In the genomic region with DNA sequence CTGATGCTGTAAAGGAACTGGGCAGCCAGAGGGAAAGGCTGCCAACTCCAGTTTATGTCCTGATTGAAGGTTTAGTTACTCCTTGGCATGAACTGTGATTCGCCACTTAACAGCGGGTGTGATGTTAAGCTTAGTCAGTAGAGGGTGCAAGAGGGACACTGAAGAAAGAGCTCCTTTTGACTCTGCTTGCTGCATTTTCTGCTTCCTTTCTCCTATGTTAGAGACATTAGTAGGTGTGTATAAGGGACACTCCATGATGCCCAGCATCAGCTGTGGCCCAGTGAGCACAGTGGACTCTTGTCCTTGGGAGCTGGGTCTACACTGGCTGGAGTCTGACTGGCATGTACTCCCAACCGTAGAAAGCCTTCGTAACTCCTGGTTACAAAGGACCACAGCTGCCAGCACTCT, we compare ENCODE assay signal across 9 mouse cellular contexts. TPM values are rescaled to one million over a fixed set of nuclear protein-coding genes. Genes with fewer than 3 reads are reported as not detected.
DNase-seq lines count a peak whose midpoint lies in the region; ATAC-seq and TF ChIP-seq lines count a peak whose summit lies in the region.
"Had no signal": no experiment of that assay in that cellular context is flagged by ENCODE, and none has a peak within 500 bp of the region (broad histone marks: within the 10 kb centered on the region; RNA-seq: fewer than 3 reads in every experiment).

No protein-coding gene starts in this region.

- TF ChIP-seq CTCF in small intestine, adult 2 months (IDR thresholded peaks at IDR 0.05; ENCODE audit: extremely low read depth, insufficient read length, insufficient replicate concordance, low read depth, low read length), result peak; percentile 12; the same call in 1 of the 2 replicates

- no peak overlapping the region for H3K4me3 ChIP-seq in forebrain, embryonic 11.5 days (ENCODE audit: low read depth, low read length)
- no peak overlapping the region for H3K4me3 ChIP-seq in forebrain, embryonic 12.5 days (replicated peaks)
- H3K4me3 ChIP-seq in small intestine, adult 2 months (ENCODE audit: low read depth, low read length), result no peak overlapping the region
- H3K4me3 ChIP-seq: lung, embryonic 15.5 days had no signal

- H3K4me2 ChIP-seq in forebrain, embryonic 11.5 days (ENCODE audit: low read depth, low read length, severe bottlenecking), result no peak overlapping the region
- H3K4me2 ChIP-seq in forebrain, embryonic 12.5 days, result no peak overlapping the region
- H3K4me2 ChIP-seq: lung, embryonic 15.5 days had no signal

- no peak overlapping the region for H3K27ac ChIP-seq in forebrain, embryonic 11.5 days (ENCODE audit: low read depth, low read length)
- no peak overlapping the region for H3K27ac ChIP-seq in forebrain, embryonic 12.5 days
- H3K27ac ChIP-seq in small intestine, adult 2 months (ENCODE audit: insufficient read depth, low read depth, low read length), result no peak overlapping the region
- H3K27ac ChIP-seq: lung, embryonic 15.5 days had no signal

- H3K27me3 ChIP-seq in forebrain, embryonic 11.5 days (ENCODE audit: control insufficient read depth, insufficient read depth, low read length), result no peaks in the 10 kb centered on the region
- H3K27me3 ChIP-seq in forebrain, embryonic 12.5 days, result no peaks in the 10 kb centered on the region
- no peaks in the 10 kb centered on the region for H3K27me3 ChIP-seq in small intestine, adult 2 months (ENCODE audit: control insufficient read depth, insufficient read depth, low read length)
- H3K27me3 ChIP-seq: lung, embryonic 15.5 days had no signal

- peaks cover 4% of the 10 kb centered on the region; the same call in 1 of the 2 replicates for H3K36me3 ChIP-seq in forebrain, embryonic 11.5 days (ENCODE audit: control insufficient read depth, insufficient read depth, low read length)
- H3K36me3 ChIP-seq in forebrain, embryonic 12.5 days (replicated peaks), result peaks cover 64% of the 10 kb centered on the region
- H3K36me3 ChIP-seq in small intestine, adult 2 months (ENCODE audit: control insufficient read depth, insufficient read depth, low read length), result peaks cover 40% of the 10 kb centered on the region

- no peaks in the 10 kb centered on the region for H3K9me3 ChIP-seq in forebrain, embryonic 11.5 days (ENCODE audit: control insufficient read depth, low read length)
- no peaks in the 10 kb centered on the region for H3K9me3 ChIP-seq in forebrain, embryonic 12.5 days
- H3K9me3 ChIP-seq: lung, embryonic 15.5 days had no signal

- no peak for TF ChIP-seq POLR2A in small intestine, adult 2 months (IDR thresholded peaks at IDR 0.05; ENCODE audit: low read depth, low read length)

- intact Hi-C loops in heart, postnatal 14 days (cut with DNase I), result loop anchor here (2.0 kb wide), 1 partner anchor 76 kb away; no protein-coding TSS in a partner anchor

- no peak overlapping the region for H3K9ac ChIP-seq in forebrain, embryonic 11.5 days (ENCODE audit: low read length)
- H3K9ac ChIP-seq in forebrain, embryonic 12.5 days, result no peak overlapping the region
- H3K9ac ChIP-seq: lung, embryonic 15.5 days had no signal

- H3K4me1 ChIP-seq in forebrain, embryonic 11.5 days (replicated peaks; ENCODE audit: control insufficient read depth, insufficient read depth, low read length), result no peaks in the 10 kb centered on the region
- H3K4me1 ChIP-seq in forebrain, embryonic 12.5 days, result peaks cover 15% of the 10 kb centered on the region; the same call in 1 of the 2 replicates
- H3K4me1 ChIP-seq in small intestine, adult 2 months (ENCODE audit: control insufficient read depth, insufficient read depth, insufficient read length, low read length), result no peaks in the 10 kb centered on the region
- H3K4me1 ChIP-seq: lung, embryonic 15.5 days had no signal

- no peak for DNase-seq in forebrain, embryonic 11.5 days (ENCODE audit: low spot score)
- DNase-seq in MN1 (ENCODE audit: low spot score), result peak; percentile 62
- DNase-seq in heart, postnatal 14 days, result peak; percentile 25 to 55
- peak; percentile 46 to 84 for DNase-seq in layer of hippocampus, adult 18-20 months (ENCODE audit: low spot score in 2 of 2)

- peak; percentile 42; the same call in 1 of the 2 replicates for ATAC-seq in forebrain, embryonic 11.5 days (replicated peaks; ENCODE audit: low FRiP score)
- ATAC-seq in forebrain, embryonic 12.5 days (ENCODE audit: low FRiP score), result no peak
- peak; percentile 64 for ATAC-seq in common myeloid progenitor, adult 5-6 weeks (replicated peaks; ENCODE audit: low read depth, poor library complexity, severe bottlenecking)
- ATAC-seq in megakaryocyte, adult 5-6 weeks (ENCODE audit: poor library complexity, severe bottlenecking), result 0 out of 2 replicates have a peak, but pooled peaks have one; percentile 35

- 84% methylated on average over 4 of the region's 4 CpGs for WGBS in forebrain, embryonic 11.5 days
- 80% methylated on average over 4 of the region's 4 CpGs for WGBS in forebrain, embryonic 12.5 days
- whole genome bisulfite sequencing in small intestine, adult 2 months, result 67% methylated on average over 4 of the region's 4 CpGs

RNA-seq across cellular contexts. Expression of a gene that starts 29.2 kb away (rescaled TPM):
- polyA plus RNA-seq in forebrain, embryonic 11.5 days (2014; fragmentation: Nextera tagmentation; extraction: Ambion mirVana), result 13.6 and 15.3 TPM in 2 replicates
- 10.3 and 12.1 TPM in 2 replicates for polyA plus RNA-seq in forebrain, embryonic 12.5 days (2016; fragmentation: Nextera tagmentation; extraction: Ambion mirVana)
- 18.3 and 27.2 TPM in 2 replicates for total RNA-seq in common myeloid progenitor, adult 5-6 weeks (2017)
- total RNA-seq in heart, postnatal 14 days (2021), result 10 to 100 TPM; 32.0 to 41.7 TPM
- total RNA-seq in layer of hippocampus, adult 18-20 months (2021), result 1 to 10 TPM; 3.5 to 4.5 TPM
- total RNA-seq in megakaryocyte, adult 5-6 weeks (2015), result 4.9 and 7.0 TPM in 2 replicates
- total RNA-seq in megakaryocyte, adult 5-6 weeks (2017), result 14.6 and 15.1 TPM in 2 replicates
- 1.3 and 2.3 TPM in 2 replicates for polyA plus RNA-seq in small intestine, adult 2 months (2012; rRNA removed)

RNA-seq across cellular contexts. Expression of a gene that starts 38.2 kb away (rescaled TPM):
- 5.6 and 6.2 TPM in 2 replicates for polyA plus RNA-seq in forebrain, embryonic 11.5 days (2014; fragmentation: Nextera tagmentation; extraction: Ambion mirVana)
- 6.0 and 6.1 TPM in 2 replicates for polyA plus RNA-seq in forebrain, embryonic 12.5 days (2016; fragmentation: Nextera tagmentation; extraction: Ambion mirVana)
- 0.82 and 2.9 TPM in 2 replicates for total RNA-seq in common myeloid progenitor, adult 5-6 weeks (2017)
- 1 to 10 TPM; 2.2 to 3.3 TPM for total RNA-seq in heart, postnatal 14 days (2021)
- 10 to 100 TPM in 1 of 2 experiments, 1 to 10 TPM in 1; 8.9 to 11.2 TPM for total RNA-seq in layer of hippocampus, adult 18-20 months (2021)
- 1.4 and 2.1 TPM in 2 replicates for total RNA-seq in megakaryocyte, adult 5-6 weeks (2015)
- total RNA-seq in megakaryocyte, adult 5-6 weeks (2017), result 0.89 and 0.95 TPM in 2 replicates
- 0.58 and 0.62 TPM in 2 replicates for polyA plus RNA-seq in small intestine, adult 2 months (2012; rRNA removed)

RNA-seq across cellular contexts. Expression of a gene that starts 59.1 kb away (rescaled TPM):
- 13.1 and 13.2 TPM in 2 replicates for polyA plus RNA-seq in forebrain, embryonic 11.5 days (2014; fragmentation: Nextera tagmentation; extraction: Ambion mirVana)
- 15.4 and 16.5 TPM in 2 replicates for polyA plus RNA-seq in forebrain, embryonic 12.5 days (2016; fragmentation: Nextera tagmentation; extraction: Ambion mirVana)
- total RNA-seq in common myeloid progenitor, adult 5-6 weeks (2017), result 9.2 and 10.4 TPM in 2 replicates
- 1 to 10 TPM; 6.1 to 6.4 TPM for total RNA-seq in heart, postnatal 14 days (2021)
- 10 to 100 TPM; 15.4 to 18.1 TPM for total RNA-seq in layer of hippocampus, adult 18-20 months (2021)
- 6.7 and 6.9 TPM in 2 replicates for total RNA-seq in megakaryocyte, adult 5-6 weeks (2015)
- total RNA-seq in megakaryocyte, adult 5-6 weeks (2017), result 2.9 and 3.5 TPM in 2 replicates
- 0.38 and 2.7 TPM in 2 replicates for polyA plus RNA-seq in small intestine, adult 2 months (2012; rRNA removed)

RNA-seq across cellular contexts. Expression of a gene that starts 59.7 kb away (rescaled TPM):
- 6.6 and 7.5 TPM in 2 replicates for polyA plus RNA-seq in forebrain, embryonic 11.5 days (2014; fragmentation: Nextera tagmentation; extraction: Ambion mirVana)
- 4.7 and 8.9 TPM in 2 replicates for polyA plus RNA-seq in forebrain, embryonic 12.5 days (2016; fragmentation: Nextera tagmentation; extraction: Ambion mirVana)
- total RNA-seq in common myeloid progenitor, adult 5-6 weeks (2017), result 3.1 and 6.7 TPM in 2 replicates
- total RNA-seq in heart, postnatal 14 days (2021), result 1 to 10 TPM; 2.0 to 2.1 TPM
- total RNA-seq in layer of hippocampus, adult 18-20 months (2021), result 1 to 10 TPM; 4.7 to 4.9 TPM
- total RNA-seq in megakaryocyte, adult 5-6 weeks (2015), result 0.83 and 0.91 TPM in 2 replicates
- total RNA-seq in megakaryocyte, adult 5-6 weeks (2017), result 3.0 and 3.2 TPM in 2 replicates
- polyA plus RNA-seq in small intestine, adult 2 months (2012; rRNA removed), result 0.23 and 0.25 TPM in 2 replicates
